Mouse (Mus musculus) T-cell, adult 2 months (primary cell): ENCODE data around the gene Ankrd52.
"Not testable (repeated sequence)": the region's sequence is repeated elsewhere in the genome, so short reads cannot be mapped to it uniquely, and the experiment has no call there.

Source experiments
- DNase-seq: peaks from one replicate; pipeline ENCODE4 v3.0.0; 2022; ENCODE audit warnings: low spot score

Gene Ankrd52

DNA sequence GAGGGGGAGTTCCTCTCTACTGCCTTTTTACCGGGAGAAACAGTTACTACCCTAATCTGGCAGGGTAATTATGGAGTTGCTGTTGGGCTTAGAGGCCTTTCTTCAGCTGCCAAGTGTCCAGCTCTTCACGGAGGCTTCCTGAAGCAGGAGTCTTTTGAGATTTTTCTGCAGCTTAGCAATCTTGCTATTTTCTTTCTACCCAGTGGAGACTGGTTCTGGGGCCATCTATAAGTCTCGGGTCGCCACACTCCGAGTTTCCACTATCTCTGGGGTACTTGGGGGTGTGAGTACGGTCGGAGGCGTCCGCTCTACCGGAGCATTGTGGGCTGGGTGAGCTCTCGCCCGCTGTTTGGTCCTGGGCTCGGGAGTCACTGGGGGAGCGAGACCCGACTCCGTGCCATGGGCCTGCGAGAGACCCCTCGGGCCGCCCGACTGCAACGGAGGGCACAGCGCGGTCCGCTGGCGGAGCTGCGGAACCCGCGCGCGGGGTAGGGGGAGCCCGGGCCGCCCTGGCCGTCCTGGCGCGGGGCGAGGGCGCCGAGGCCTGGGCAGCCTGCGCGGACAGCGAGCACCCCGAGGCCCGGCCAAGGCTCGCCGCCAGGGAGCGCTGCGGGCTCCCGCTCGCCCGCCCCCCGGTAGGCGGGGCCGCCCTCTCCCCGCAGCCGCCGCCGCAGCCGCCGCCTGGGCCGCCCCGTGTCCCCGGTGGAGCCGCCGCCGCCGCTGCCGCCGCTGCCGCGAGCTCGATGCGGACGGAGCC is at the start of gene Ankrd52:
Ankrd52 (plus strand) TSS at position 661 of the 757 bp plus-strand sequence.
- peak; percentile 79 for DNase-seq

DNA sequence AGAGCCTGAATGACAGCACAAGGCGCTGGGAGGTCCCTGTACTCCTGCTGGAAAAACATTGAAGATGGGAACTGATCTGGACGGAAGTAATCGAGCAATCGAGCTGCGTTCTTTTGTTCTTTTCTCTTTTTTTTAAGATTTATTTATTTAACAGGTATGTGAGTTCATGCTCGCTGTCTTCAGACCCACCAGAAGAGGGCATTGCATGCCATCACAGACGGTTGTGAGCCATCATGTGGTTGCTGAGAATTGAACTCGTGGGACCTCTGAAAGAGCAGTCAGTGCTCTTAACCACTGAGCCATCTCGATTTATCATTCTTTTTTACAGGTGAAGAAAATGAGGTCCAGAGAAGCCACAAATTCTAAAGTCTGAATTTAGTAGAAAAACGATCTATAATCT is 49.3 kb upstream of the Ankrd52 start:
- DNase-seq: no peak

DNA sequence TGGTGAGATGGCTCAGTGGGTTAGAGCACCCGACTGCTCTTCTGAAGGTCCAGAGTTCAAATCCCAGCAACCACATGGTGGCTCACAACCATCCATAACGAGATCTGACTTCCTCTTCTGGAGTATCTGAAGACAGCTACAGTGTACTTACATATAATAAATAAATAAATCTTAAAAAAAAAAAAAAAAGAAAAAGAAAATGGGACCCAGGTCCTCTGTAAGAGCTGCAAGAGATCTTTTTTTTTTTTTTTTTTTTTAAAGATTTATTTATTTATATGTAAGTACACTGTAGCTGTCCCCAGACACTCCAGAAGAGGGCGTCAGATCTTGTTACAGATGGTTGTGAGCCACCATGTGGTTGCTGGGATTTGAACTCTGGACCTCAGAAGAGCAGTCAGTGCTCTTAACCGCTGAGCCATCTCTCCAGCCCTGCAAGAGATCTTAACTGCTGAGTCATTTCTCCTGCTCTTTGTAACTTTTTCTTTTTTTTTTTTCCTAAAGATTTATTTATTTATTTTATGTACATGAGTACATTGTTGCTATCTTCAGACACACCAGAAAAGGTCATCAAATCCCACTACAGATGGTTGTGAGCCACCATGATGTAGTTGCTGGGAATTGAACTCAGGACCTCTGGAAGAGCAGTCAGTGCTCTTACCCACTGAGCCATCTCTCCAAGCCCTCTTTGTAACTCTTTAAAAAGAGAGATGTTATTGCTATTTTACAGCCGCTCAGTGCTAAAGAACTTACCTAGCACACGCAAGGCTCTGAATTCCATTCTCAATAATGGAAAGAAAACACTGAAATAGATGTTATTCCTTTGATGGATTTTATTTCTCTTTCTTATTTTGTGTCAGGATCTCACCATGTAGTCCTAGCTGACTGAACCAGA is 44.3 kb upstream of the Ankrd52 start:
- DNase-seq: not testable (repeated sequence)

DNA sequence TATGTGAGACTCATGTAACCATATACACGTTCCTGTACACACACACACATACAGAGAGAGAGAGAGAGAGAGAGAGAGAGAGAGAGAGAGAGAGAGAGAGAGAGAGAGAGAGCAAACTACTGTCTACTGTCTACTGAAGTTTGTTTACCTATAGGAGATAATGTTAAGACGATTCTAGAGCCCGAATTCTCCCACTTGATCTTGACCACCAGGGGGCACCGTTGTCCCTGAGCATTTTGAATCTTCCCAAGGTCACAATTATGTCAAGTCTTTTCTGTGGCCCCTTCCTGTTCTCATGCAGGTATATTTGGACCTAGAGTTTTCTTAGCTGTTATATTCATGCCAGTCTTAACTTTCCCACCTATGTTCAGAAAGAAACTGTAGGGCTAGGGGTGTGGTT is 41.3 kb upstream of the Ankrd52 start:
- peak; percentile 79 for DNase-seq

DNA sequence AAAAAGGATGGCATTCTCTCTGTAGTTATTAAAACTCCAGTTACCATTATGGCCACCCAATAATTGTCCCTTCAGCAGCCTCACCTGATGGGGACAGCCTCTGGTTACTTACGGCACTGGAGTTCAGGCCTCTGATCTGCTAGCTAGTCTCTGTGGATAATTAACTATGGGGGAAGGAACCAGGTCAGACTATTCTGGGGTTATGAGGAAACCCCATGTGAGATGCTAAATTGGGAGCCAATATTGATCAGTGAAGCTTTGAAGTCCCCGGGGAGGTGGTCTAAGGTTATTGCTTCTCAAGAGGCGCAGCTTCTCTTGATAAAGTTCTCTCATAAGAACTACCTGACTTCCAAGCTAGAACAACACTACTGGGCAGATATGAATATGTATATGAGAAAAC is 40.7 kb upstream of the Ankrd52 start:
- DNase-seq: no peak

DNA sequence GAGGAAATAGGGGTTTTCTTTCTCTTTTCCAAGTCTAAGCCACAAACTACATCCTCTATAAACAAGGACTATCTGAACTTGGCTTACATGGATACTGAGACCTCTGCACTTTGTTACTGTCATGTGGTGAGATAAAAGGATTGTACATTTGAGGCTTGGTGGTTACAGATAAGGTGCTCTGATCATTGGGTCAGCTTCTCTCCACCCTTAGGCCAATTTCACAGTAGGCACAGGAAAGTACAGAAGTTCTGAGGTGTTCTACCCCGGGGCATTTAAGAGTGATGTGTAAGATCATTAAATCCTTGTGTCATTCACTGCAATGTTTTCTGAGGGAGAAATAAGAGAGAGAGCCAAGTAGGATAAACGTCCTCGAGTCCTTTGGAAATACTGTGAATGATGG is 40.3 kb upstream of the Ankrd52 start:
- DNase-seq: no peak

DNA sequence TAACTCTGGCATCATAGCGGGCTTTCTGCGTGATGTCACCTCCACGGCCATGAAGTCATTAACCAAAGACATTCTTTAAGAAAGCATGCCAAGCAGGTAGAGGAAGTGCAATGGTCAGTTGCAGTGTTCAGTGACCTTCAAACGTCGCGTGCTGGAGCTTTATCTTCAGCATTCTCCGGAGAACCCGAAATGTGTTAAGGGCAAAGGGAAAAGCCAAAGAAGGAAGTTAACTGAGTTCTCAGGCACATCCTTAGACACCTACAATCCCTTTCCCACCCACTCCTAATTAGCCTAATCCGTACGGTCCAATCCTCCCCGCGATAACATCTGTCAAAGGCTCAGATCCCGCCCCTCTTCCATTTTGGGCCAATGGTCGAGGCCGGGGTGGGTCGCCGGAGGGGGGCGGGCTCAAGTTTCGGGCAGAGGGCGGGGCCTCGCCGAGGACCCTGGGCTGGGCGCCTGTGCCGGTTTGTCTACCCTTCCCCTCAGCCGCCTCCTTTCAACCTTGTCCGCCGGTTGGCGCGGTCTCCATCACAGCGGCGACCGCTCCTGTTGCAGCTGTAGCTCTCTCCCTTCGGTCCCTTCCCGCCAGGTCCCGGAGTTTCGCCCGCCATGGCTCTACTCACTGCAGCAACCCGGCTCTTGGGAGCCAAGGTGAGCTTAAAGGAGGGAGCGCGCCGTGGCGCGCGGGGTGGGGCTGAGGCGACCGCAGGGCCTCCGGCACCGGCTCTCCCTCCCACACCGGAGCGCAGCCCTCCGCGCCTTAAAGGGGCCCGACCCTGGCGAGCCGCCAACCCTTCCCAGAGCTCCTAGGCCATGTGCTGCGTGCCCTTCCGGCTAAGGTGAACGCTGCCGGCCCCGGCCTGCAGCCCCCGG is 39.4 kb upstream of the Ankrd52 start, which contains the start of gene Cs:
Cs (plus strand) TSS at position 429 of the 876 bp plus-strand sequence.
- DNase-seq: peak; percentile 96

DNA sequence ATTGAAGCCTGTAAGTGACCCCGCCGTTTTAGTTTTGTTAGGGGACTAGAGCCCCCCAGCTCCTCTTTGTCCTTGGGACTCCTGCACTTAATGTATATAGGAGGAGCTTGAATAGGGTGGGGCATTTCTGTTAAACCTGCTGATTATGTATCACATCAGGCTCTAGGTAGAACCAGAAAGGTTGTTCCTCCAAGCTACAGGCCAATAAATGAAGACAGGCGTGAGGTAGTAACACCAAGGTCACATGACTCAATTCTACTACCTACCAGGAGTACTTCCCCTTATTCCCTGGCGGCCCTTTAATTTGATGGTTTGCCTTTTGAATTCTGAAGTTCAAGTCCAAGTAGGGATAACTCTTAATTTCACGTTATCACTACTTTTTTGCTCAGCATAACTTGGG is 38.5 kb upstream of the Ankrd52 start:
- no peak for DNase-seq

DNA sequence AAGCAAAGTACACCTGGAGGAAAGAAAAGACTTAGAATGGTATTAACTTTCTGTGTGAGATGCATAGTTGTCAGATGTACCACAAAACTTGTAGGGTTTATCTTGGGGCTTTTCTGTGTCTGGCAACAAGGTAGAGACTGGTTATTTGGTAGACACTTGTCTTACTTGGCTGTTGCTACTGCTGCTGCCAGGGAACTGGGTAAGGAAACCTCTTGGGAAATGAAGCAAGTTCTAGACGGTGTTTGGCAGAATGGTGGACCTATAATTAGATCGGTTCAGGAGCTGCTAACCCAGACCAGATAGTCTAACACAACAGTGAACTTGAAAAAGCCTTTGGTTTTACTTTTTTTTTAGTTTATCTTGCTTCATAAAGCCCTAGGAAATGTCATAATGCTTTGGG is 38.0 kb upstream of the Ankrd52 start:
- DNase-seq: no peak

DNA sequence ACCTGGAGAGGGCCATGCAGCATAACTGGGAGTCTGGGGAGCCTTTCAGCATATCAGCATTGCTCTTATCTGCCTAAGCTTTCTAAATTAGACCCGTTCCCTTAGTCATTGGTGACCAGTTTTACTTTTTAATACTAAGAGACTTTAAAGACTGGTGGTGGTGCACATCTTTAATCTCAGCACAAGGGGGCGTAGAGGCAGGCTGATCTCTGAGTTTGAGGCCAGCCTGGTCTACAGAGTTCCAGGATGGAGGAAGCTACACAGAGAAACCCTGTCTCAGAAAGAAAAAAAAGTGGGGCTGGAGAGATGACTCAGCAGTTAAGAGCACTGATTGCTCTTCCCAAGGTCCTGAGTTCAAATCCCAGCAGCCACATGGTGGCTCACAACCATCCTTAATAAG is 36.7 kb upstream of the Ankrd52 start:
- DNase-seq: peak; percentile 9

DNA sequence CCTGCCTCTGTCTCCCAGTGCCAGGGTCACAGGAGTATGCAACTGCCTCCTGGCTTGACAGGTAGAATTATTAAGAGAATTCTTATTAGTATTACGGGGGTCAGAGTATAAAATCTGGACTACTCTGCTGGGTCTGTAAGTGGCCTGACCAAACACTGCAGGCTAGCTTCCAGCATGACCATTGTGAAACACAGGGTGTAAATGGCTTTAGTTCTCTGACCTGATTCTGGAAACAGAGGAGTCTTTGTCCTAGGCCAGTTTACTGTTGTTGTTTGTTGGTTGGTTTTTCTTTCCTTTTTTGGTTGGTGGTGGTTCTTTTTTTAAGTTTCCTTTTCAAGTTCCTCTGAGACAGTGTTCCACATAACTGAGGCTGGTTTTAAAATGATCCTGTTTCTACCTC is 33.5 kb upstream of the Ankrd52 start:
- DNase-seq: no peak

DNA sequence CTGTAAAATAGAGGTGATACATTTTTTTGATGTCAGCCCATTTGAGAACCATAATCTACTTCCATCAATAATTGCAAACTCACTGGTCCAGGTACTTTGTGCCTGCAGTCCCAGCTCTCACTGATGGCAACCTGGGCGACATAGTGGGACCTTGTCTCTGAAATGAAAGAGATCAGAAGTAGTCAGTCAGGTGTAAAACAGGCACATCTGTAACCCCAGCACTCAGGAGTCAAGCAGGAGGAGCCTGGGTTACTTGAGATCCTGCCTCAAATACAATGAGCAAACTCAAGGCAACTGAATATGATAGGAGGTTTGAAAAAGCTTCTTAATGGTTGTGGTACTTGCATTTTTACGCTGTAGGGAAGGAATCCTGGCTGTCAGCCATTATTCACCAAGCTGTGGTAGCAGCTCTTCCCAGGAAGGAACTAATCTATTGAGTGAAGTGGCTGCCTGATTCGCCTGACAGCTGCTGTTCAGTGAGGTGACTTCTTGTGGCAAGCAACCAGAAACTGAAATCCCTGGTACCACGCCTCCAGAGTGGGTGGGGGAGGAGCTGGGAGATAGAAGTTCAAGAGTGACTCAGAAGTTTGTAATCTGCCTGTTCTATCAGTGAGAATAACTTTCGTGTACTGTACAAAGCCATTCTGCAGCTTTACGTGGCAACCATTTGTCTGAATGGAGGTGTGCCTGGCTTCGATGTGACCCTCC is 32.2 kb upstream of the Ankrd52 start:
- peak; percentile 81 for DNase-seq

DNA sequence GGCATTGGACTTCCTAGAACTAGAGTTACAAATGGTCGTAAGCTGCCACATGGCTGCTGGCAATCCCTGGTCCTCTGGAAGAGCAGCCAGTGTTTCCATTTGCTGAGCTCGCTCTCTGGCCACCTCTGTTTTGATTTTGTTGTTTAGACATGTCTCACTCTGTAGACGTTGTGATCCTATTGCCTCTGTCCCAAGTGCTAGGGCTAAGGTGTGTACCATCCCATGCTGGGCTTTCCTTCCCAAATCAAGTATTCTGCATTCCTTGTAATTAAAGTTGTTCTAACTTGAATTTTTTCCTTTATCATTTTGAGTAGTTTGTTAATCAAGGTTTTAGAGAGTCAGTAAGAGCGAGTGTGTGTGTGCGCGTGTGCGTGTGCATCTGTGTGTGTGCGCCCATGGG is 29.4 kb upstream of the Ankrd52 start:
- no peak for DNase-seq

DNA sequence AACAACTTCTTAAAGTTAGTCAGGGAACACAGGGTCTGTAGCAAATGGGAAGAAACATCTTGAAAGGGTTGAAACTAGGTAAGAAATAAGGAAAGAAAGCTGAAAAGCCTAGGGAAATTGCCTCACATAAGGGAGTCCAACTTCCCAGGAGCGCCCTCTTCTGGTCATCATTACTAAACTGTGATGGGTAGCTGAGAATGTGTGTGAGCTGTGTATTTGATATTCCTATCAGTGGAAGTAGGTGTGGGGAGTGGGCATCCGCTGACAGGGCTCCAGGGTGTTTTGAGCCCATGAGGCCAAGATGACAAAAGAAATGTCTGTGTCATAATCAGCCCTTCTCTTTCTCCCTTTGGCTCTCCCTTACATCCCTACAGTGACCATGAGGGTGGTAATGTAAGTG is 18.1 kb upstream of the Ankrd52 start:
- peak; percentile 55 for DNase-seq

DNA sequence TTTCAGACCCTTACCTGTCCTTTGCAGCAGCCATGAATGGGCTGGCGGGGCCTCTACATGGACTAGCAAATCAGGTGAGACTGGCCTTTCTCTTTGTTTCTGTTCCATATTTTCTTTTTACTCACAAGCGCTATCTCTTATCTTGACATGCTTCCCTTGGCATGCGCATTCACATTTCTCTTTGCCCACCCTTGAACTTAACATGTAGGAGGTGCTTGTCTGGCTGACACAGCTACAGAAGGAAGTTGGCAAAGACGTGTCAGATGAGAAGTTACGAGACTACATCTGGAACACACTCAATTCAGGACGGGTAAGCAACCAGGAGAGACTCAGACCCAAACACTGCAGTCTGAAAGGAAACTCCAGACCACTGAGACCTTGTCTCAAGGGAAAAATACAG is 17.7 kb upstream of the Ankrd52 start:
- DNase-seq: no peak

DNA sequence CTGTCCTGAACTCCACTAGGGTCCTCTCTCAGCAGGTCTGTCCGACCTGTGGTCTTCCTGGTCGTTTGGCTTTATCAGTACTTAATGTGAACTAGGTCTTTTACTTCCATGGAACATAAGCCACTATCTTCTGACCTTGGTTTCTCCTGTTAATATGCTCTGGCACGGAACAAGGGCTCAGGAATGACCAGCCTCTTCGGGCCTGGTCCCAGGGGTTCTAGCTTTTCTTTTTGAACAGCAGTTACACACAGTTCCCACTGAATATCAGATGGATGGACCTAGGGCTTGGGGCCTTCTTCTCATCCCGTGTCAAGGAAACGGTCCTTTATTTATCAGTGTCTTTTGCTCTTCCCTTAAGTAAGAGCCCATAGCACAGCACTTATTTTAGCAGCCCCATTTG is 15.1 kb upstream of the Ankrd52 start:
- DNase-seq: no peak

DNA sequence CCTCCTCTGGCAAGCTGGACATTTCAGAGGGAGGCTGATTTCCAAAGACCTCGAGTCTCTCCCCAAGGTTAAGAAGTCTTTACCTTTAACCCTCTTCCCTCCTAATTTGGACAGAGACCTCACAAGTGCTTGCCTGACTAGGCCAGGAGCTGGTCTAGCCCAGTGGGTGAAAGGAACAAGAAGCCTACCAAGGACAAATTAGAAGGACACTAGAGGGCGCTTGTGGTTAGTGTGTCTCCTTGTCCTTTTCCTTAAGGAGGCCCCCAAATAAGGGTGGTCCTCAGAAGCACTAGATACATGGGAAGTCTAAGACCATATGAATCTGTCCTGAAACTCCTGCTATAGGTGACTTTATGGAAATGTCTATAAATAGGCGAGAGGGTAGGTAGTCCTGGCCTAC is 14.3 kb upstream of the Ankrd52 start:
- no peak for DNase-seq

DNA sequence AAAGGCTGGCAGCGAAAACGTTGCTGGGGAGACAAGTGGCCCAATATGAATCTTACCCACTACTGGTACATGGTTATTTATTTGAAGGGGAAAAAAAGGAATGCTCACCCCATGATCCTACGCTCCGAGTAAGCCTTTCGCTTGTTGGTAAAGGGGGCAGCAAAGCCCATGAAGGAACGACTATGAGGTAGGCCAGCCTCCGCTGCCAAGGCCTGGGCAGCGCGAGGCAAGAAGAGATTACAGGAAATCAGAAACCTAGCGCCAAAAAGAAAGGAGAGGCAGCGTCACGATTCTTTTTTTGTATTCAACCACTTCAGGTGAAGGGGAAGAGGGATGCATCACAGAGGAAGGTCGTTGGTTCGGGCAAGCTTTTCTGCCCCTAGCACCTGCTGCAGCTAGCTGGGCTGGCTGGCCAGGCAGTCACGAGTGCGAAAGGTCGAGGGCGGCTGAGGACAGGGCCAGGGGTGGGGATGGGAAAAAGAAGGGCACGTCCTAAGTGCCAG is 9.0 kb upstream of the Ankrd52 start:
- DNase-seq: no peak

DNA sequence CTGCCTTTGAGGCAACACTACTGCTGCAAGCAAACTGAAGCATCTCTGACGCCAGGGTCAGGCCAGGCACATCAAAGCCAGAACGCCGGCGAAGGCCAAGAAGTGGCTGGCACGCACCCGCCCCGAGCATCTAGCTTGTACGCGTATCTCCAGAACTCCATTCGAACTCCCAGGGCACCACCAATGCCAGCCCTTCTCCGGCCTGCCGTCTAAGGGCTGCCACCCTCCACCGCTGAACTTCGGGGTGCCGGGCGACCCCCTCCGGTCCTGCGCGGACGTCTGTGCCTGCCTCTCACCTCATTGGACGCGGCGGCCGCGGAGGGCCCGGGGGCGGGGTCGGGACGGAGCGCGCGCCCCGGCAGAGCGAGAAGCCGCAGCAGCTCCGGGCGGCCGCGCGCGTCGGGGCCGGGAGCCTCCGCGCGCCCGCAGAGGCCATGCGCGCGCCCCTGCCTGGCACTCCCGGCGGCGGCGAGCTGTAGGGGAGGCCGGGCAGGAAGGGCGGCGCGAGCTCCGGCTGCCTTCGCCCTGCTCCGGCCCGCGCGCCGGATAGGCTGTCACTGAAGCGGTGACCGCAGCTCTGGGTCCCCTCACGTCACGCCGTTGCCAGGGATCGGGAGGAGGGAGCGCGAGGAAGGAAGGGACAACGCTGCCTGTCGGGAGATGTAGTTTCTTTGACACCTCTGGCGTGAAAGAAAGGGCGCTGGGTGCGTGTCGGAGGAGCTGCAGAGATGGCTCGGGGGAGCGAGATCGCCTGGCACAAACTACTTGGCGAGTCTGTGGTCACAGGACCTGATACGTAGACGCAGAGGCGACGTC is 8.3 kb upstream of the Ankrd52 start, which contains the start of gene Coq10a:
Coq10a (minus strand) TSS at position 596 of the 816 bp plus-strand sequence.
- peak; percentile 95 for DNase-seq

DNA sequence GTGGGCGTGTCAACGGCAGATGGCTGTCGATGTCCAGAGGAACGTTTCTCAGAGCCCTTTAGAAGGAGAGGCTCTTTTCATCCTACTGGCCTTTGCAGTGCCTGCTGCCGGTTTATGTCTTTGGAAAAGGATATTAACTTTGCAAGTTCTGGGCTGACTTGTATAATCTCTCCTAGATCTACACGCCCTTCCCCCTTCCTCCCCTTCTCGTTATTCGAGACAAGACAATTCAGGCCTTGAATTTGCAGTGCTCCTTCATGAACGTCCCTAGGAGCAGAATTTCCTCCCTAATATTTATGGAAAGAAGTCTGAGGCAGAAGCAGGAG is 7.7 kb upstream of the Ankrd52 start:
- DNase-seq: no peak

DNA sequence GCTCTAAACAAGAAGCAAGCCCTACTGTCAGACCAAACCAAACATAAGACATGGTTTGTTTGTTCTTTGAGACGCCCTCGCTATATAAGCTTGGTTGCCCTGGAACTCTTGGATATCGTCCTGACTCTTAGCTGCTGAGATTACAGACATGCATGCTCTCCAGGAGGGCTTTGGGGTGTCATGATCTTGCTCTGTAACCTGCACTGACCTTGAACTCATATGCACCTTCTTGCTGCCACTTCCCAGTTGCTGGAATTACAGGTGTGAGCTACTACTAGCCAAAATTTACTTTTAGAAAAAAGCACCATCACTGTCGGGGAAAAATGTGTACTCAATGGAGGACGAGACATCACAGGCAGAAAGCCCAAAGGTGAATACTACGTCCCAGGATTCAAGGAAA is 7.3 kb upstream of the Ankrd52 start:
- no peak for DNase-seq
